Mouse (Mus musculus) forebrain, embryonic 11.5 days (tissue): ENCODE results near the gene Cldn19. TPM values are rescaled to one million over a fixed set of nuclear protein-coding genes. Genes with fewer than 3 reads are reported as not detected.

ENCODE experiments used
- ATAC-seq: fragments of 200-750 bp; cut with Nextera tagmentation; replicated peaks from 2 replicates; pipeline ENCODE4 v1.8.0; 2017; ENCODE audit warnings: moderate TSS enrichment; ENCODE audit not compliant: low FRiP score
- DNase-seq: peaks from one replicate; pipeline ENCODE4 v3.0.0-alpha.2; 2017; ENCODE audit warnings: low spot score
- H3K27ac ChIP-seq: fragments of 300-500 bp; sonication (generic); 2 replicates; pipeline ENCODE4 v1.5.1; 2014; ENCODE audit warnings: low read depth, low read length
- H3K27me3 ChIP-seq: fragments of 300-500 bp; sonication (generic); 2 replicates; pipeline ENCODE4 v1.6.1; 2014; ENCODE audit warnings: mild to moderate bottlenecking, low read length, mixed read lengths; ENCODE audit not compliant: control insufficient read depth, insufficient read depth
- H3K36me3 ChIP-seq: fragments of 300-500 bp; sonication (generic); 2 replicates; pipeline ENCODE4 v1.6.1; 2014; ENCODE audit warnings: mild to moderate bottlenecking, low read length, moderate library complexity, mixed read lengths; ENCODE audit not compliant: control insufficient read depth, insufficient read depth
- H3K4me1 ChIP-seq: fragments of 300-500 bp; sonication (generic); replicated peaks from 2 replicates; pipeline ENCODE4 v1.6.1; 2014; ENCODE audit warnings: low read length, mixed read lengths; ENCODE audit not compliant: control insufficient read depth, insufficient read depth
- H3K4me2 ChIP-seq: fragments of 300-500 bp; sonication (generic); 2 replicates; pipeline ENCODE4 v1.6.1; 2014; ENCODE audit warnings: low read depth, mild to moderate bottlenecking, low read length, moderate library complexity, mixed read lengths; ENCODE audit not compliant: severe bottlenecking
- H3K4me3 ChIP-seq: fragments of 300-500 bp; sonication (generic); 2 replicates; pipeline ENCODE4 v1.5.1; 2014; ENCODE audit warnings: low read depth, low read length
- H3K9ac ChIP-seq: fragments of 300-500 bp; sonication (generic); 2 replicates; pipeline ENCODE4 v1.6.1; 2014; ENCODE audit warnings: low read length
- H3K9me3 ChIP-seq: fragments of 300-500 bp; sonication (generic); 2 replicates; pipeline ENCODE4 v1.6.1; 2016; ENCODE audit warnings: low read length, mixed read lengths; ENCODE audit not compliant: control insufficient read depth
- WGBS: fragments of 180-500 bp; shearing (Covaris S2); extraction: QIAGEN DNeasy Blood & Tissue Kit; methylation state at CpG from one replicate; pipeline ENCODE4 v1.1.7; 2014; 5-methylcytosine and 5-hydroxymethylcytosine counted together
- polyA plus RNA-seq: library from polyadenylated mRNA; unstranded; fragments of >200 nt; fragmentation: Nextera tagmentation; extraction: Ambion mirVana; gene quantifications from 2 replicates; pipeline ENCODE4 v1.2.1, GENCODE M21; 2014

Gene Cldn19
- polyA plus RNA-seq, 1 experiment from 2014 or later = 0.21 TPM

GRCm38 (mm10) chr4:119245961-119246360 lies 9.3 kb upstream of the Cldn19 start:
- Histone ChIP-seq H3K36me3 (peaks cover 2% of the 10 kb centered on the region; the same call in 1 of the 2 replicates), H3K4me3 (no peak overlapping the region), H3K9me3 (no peaks in the 10 kb centered on the region), H3K4me2 (no peak overlapping the region), H3K9ac (no peak overlapping the region), H3K4me1 (peaks cover 7% of the 10 kb centered on the region; the same call in 1 of the 2 replicates), H3K27ac (no peak overlapping the region), H3K27me3 (no peaks in the 10 kb centered on the region)
- no peak for ATAC-seq
- DNase-seq = no peak
- whole genome bisulfite sequencing = 82% methylated on average over 9 of the region's 9 CpGs

GRCm38 (mm10) chr4:119246688-119247225 lies 8.5 kb upstream of the Cldn19 start:
- WGBS = 79% methylated on average over 14 of the region's 14 CpGs
- Histone ChIP-seq H3K27ac (no peak overlapping the region), H3K4me2 (no peak overlapping the region), H3K4me1 (peaks cover 7% of the 10 kb centered on the region; the same call in 1 of the 2 replicates), H3K36me3 (peaks cover 2% of the 10 kb centered on the region; the same call in 1 of the 2 replicates), H3K27me3 (no peaks in the 10 kb centered on the region), H3K9me3 (no peaks in the 10 kb centered on the region), H3K4me3 (no peak overlapping the region), H3K9ac (no peak overlapping the region)
- DNase-seq (no peak), ATAC-seq (no peak)

DNA sequence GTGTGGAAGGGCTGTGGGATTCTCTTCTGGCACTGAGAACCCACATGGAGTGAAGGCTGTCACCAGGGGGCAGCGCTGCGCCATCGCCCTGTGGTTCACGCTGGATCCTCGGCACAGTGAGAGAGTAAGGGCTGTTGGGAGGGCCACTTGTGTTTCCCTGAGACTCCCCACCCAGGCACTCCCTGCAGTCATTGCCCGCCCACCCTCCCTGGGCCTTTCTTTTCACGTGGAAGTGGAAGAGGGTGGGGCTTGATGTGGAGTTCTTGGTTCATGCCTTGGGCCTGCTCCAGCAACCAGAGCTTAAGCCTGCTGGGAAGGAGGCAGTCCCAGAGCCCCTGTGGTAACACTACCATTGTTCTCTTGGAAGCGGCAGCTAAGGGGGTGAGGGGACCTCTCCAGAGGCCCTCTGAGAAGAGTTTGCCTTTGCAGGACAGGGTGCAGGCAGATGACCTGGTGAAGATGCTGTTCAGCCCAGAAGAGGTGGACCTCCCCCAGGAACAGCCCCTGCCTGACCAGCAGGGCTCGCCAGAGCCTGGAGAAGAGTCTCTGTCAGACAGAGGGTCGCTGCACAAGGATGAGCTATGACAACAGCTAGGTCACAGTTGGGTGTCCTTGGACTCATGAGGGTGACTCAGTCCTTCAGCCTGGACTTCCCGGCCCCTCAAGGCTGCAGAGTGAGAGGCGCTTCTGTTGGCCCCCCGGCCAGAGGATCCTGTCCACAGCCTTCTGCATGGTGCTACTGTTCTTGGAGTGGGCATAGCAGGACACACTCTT lies 7.6 kb upstream of the Cldn19 start:
- Histone ChIP-seq H3K9me3 (no peaks in the 10 kb centered on the region), H3K27ac (no peak overlapping the region), H3K36me3 (peaks cover 2% of the 10 kb centered on the region; the same call in 1 of the 2 replicates), H3K9ac (no peak overlapping the region), H3K4me2 (no peak overlapping the region), H3K4me1 (peaks cover 7% of the 10 kb centered on the region; the same call in 1 of the 2 replicates), H3K27me3 (no peaks in the 10 kb centered on the region), H3K4me3 (no peak overlapping the region)
- ATAC-seq (peak; percentile 74), DNase-seq (peak; percentile 79)
- WGBS = 24% methylated on average over 13 of the region's 13 CpGs

DNA sequence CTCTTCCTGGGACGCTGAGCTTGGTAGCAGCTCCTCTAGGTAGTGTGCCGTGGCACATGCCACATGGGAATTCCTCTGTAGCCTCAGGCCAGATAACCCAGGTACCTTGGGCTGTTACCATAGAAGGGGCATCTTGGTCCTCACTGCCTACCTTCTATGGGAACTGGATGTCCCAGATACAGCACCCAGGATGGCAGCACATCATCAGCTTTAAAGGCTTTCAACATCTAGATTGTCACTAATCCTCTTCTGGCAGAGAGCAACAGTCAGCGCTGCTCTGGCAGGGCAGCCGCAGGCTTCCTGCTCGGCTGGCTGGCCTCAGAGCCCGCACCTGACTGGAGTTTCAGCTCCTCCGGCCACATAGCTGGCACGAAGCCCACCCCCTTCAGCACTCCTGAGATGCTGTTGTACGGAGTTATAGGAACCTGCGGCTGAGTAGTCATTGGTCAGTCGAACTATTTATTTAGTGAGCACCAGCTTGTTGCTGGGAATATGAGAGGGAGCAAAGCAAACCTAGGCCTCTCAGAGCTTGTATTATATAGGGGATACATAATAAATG lies 6.7 kb upstream of the Cldn19 start:
- Histone ChIP-seq H3K9ac (no peak overlapping the region), H3K4me1 (peaks cover 7% of the 10 kb centered on the region; the same call in 1 of the 2 replicates), H3K36me3 (peaks cover 2% of the 10 kb centered on the region; the same call in 1 of the 2 replicates), H3K9me3 (no peaks in the 10 kb centered on the region), H3K27ac (no peak overlapping the region), H3K4me3 (no peak overlapping the region), H3K27me3 (no peaks in the 10 kb centered on the region), H3K4me2 (no peak overlapping the region)
- DNase-seq (no peak), ATAC-seq (no peak)
- 86% methylated on average over 11 of the region's 11 CpGs for WGBS

- H3K9me3 ChIP-seq = no peaks in the 10 kb centered on the region
- no peak overlapping the region for H3K4me3 ChIP-seq
- 80% methylated on average over 7 of the region's 7 CpGs for WGBS
- no peak overlapping the region for H3K27ac ChIP-seq
- H3K36me3 ChIP-seq = no peaks in the 10 kb centered on the region
- DNase-seq (no peak), ATAC-seq (no peak)
- no peak overlapping the region for H3K9ac ChIP-seq
- no peaks in the 10 kb centered on the region for H3K27me3 ChIP-seq
- no peak overlapping the region for H3K4me2 ChIP-seq
- H3K4me1 ChIP-seq = peaks cover 17% of the 10 kb centered on the region; the same call in 1 of the 2 replicates
Observed at GRCm38 (mm10) chr4:119252025-119252808, 3.0 kb upstream of the Cldn19 start.

DNA sequence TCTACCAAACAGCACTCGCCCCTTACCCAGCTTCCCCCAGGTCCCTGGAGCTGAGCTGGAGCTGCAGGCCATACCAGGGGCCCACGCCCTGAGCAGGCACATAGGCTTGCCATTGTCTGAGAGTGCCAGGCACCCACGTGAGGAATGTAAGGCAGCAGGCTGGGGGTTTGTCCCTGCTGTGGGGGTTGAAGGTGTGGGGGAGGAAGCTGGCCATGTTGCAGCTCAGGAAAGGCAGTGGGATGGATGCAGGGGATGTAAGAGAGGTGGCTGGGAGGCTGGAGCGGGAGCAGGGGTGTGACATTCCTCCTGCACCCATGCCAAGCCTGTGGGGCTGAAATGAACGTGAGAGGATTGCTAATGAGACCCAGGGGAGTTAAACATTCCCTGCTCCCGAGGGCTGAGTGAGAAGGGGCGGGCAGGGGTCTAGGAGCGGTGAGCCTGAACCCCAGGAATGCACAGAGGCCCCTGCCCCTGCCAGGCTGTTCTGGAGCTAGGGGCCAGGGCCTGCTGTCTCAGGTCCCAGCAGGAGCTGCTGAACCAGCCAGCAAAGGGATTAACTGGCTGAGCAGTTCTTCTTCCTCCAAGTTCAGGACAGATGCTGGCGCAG lies 1.1 kb upstream of the Cldn19 start:
- H3K9ac ChIP-seq = peak overlapping the region; percentile 23
- ATAC-seq (peak; percentile 67), DNase-seq (peak; percentile 61)
- H3K4me1 ChIP-seq = peaks cover 10% of the 10 kb centered on the region; the same call in 1 of the 2 replicates
- no peaks in the 10 kb centered on the region for H3K36me3 ChIP-seq
- H3K27ac ChIP-seq = peak overlapping the region; percentile 0; the same call in 1 of the 2 replicates
- H3K27me3 ChIP-seq = no peaks in the 10 kb centered on the region
- H3K4me2 ChIP-seq = no peak overlapping the region
- no peaks in the 10 kb centered on the region for H3K9me3 ChIP-seq
- 32% methylated on average over 9 of the region's 9 CpGs for WGBS
- H3K4me3 ChIP-seq = no peak overlapping the region

DNA sequence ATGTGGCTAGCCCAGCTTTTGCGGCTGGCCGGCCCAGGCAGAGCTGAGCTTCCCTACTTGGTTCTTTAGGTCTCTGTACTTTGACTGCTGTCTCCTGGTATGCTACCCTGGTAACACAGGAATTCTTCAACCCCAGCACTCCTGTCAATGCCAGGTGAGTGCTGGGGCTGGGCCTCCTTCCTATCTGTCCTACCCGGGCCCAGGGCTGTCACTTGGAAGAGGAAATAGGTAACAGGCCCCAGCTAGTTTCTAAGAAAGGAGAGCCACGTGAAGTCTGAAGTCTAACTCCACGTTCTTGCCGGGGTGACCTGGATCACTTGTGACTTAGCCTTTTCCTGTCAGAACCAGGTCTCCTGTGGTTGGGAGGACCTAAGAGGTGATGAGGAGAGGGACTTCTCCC lies 1.9 kb downstream of the Cldn19 start:
- H3K9ac ChIP-seq = no peak overlapping the region
- H3K4me1 ChIP-seq = peaks cover 10% of the 10 kb centered on the region; the same call in 1 of the 2 replicates
- DNase-seq (no peak), ATAC-seq (no peak)
- H3K27ac ChIP-seq = no peak overlapping the region
- no peaks in the 10 kb centered on the region for H3K27me3 ChIP-seq
- no peaks in the 10 kb centered on the region for H3K9me3 ChIP-seq
- WGBS = 82% methylated on average over 6 of the region's 6 CpGs
- H3K36me3 ChIP-seq = no peaks in the 10 kb centered on the region
- no peak overlapping the region for H3K4me2 ChIP-seq
- H3K4me3 ChIP-seq = no peak overlapping the region
